Mouse (Mus musculus) thymus, adult 2 months (tissue): ENCODE measurements around the gene Pus3. TPM values are rescaled to one million over a fixed set of nuclear protein-coding genes. Genes with fewer than 3 reads are reported as not detected.

Source experiments
- DNase-seq: peaks from one replicate; pipeline ENCODE4 v3.0.0; 2021
- H3K27ac ChIP-seq: fragments of 200-500 bp; 2 replicates; pipeline ENCODE4 v1.5.1; 2012; ENCODE audit warnings: low read length, control low read depth; ENCODE audit not compliant: control insufficient read depth, insufficient read depth
- H3K27me3 ChIP-seq: fragments of 200-500 bp; 2 replicates; pipeline ENCODE4 v1.6.1; 2012; ENCODE audit warnings: mild to moderate bottlenecking, low read length, moderate library complexity, mixed read lengths; ENCODE audit not compliant: control insufficient read depth, insufficient read depth
- H3K36me3 ChIP-seq: fragments of 200-500 bp; 2 replicates; pipeline ENCODE4 v1.6.1; 2012; ENCODE audit warnings: mild to moderate bottlenecking, low read length, moderate library complexity; ENCODE audit not compliant: control insufficient read depth, insufficient read depth
- H3K4me1 ChIP-seq: fragments of 200-500 bp; replicated peaks from 2 replicates; pipeline ENCODE4 v1.6.1; 2012; ENCODE audit warnings: low read length; ENCODE audit not compliant: control insufficient read depth, insufficient read depth
- H3K4me3 ChIP-seq: fragments of 200-500 bp; 2 replicates; pipeline ENCODE4 v1.5.1; 2012; ENCODE audit warnings: mild to moderate bottlenecking, low read length, control low read depth, moderate library complexity; ENCODE audit not compliant: control insufficient read depth, insufficient read depth
- CTCF ChIP-seq: fragments of 200-500 bp; IDR thresholded peaks from 2 replicates; pipeline ENCODE4 v1.5.1; 2012; ENCODE audit warnings: mild to moderate bottlenecking, control low read depth, low read length, moderate library complexity, borderline replicate concordance; ENCODE audit not compliant: control insufficient read depth, poor library complexity, insufficient read depth; ENCODE audit errors: extremely low read depth
- POLR2A ChIP-seq: fragments of 200-500 bp; IDR thresholded peaks from 2 replicates; pipeline ENCODE4 v1.6.1; 2012; ENCODE audit warnings: mild to moderate bottlenecking, low read length, control low read depth, moderate library complexity; ENCODE audit not compliant: control insufficient read depth, poor library complexity, insufficient read depth; ENCODE audit errors: extremely low read depth
- WGBS: fragments of 180-500 bp; shearing (Covaris S2); methylation state at CpG from one replicate; pipeline ENCODE4 v1.1.7; 2018; 5-methylcytosine and 5-hydroxymethylcytosine counted together
- polyA plus RNA-seq: library from polyadenylated mRNA; depleted of rRNA; stranded (reverse); fragments of >200 nt; gene quantifications from 2 replicates; pipeline ENCODE4 v1.2.3, GENCODE M21; 2012

Gene Pus3
- polyA plus RNA-seq, 1 experiment: 6.1 TPM

- WGBS: 94% methylated on average over 2 of the region's 2 CpGs
- Histone ChIP-seq H3K27ac (no peak overlapping the region), H3K4me3 (no peak overlapping the region), H3K36me3 (no peaks in the 10 kb centered on the region), H3K27me3 (no peaks in the 10 kb centered on the region), H3K4me1 (0 out of 2 replicates have a peak, but pooled peaks cover 3% of the 10 kb centered on the region)
- TF ChIP-seq POLR2A (no peak), CTCF (no peak)
- no peak for DNase-seq
Observed at GRCm38 (mm10) chr9:35544666-35545065, 13.7 kb upstream of the Pus3 start.

GRCm38 (mm10) chr9:35545704-35546103 lies 12.7 kb upstream of the Pus3 start:
- WGBS: 86% methylated on average over 12 of the region's 12 CpGs
- Histone ChIP-seq H3K27me3 (no peaks in the 10 kb centered on the region), H3K36me3 (no peaks in the 10 kb centered on the region), H3K4me3 (no peak overlapping the region), H3K27ac (no peak overlapping the region), H3K4me1 (0 out of 2 replicates have a peak, but pooled peaks cover 3% of the 10 kb centered on the region)
- no peak for TF ChIP-seq POLR2A
- TF ChIP-seq CTCF: no peak
- no peak for DNase-seq

- Histone ChIP-seq H3K4me1 (0 out of 2 replicates have a peak, but pooled peaks cover 3% of the 10 kb centered on the region), H3K36me3 (no peaks in the 10 kb centered on the region), H3K4me3 (peak overlapping the region; percentile 28; the same call in 1 of the 2 replicates), H3K27ac (no peak overlapping the region), H3K27me3 (no peaks in the 10 kb centered on the region)
- DNase-seq: no peak
- TF ChIP-seq POLR2A (no peak), CTCF (no peak)
- 9% methylated on average over 9 of the region's 9 CpGs for WGBS
Observed at GRCm38 (mm10) chr9:35546745-35547144, 11.7 kb upstream of the Pus3 start.

GRCm38 (mm10) chr9:35548455-35548854 lies 9.9 kb upstream of the Pus3 start:
- Histone ChIP-seq H3K4me1 (0 out of 2 replicates have a peak, but pooled peaks cover 3% of the 10 kb centered on the region), H3K27me3 (no peaks in the 10 kb centered on the region), H3K36me3 (no peaks in the 10 kb centered on the region), H3K4me3 (no peak overlapping the region), H3K27ac (no peak overlapping the region)
- no peak for DNase-seq
- WGBS: 95% methylated on average over 9 of the region's 9 CpGs
- TF ChIP-seq POLR2A (no peak), CTCF (no peak)

GRCm38 (mm10) chr9:35556494-35557102 lies 1.8 kb upstream of the Pus3 start:
- no peak overlapping the region for H3K4me3 ChIP-seq
- DNase-seq: no peak
- TF ChIP-seq POLR2A (no peak), CTCF (no peak)
- no peak overlapping the region for H3K27ac ChIP-seq
- peaks cover 9% of the 10 kb centered on the region for H3K27me3 ChIP-seq
- peaks cover 5% of the 10 kb centered on the region for H3K36me3 ChIP-seq
- H3K4me1 ChIP-seq: 0 out of 2 replicates have a peak, but pooled peaks cover 3% of the 10 kb centered on the region
- WGBS: 76% methylated on average over 12 of the region's 12 CpGs

- H3K27ac ChIP-seq: no peak overlapping the region
Observed at GRCm38 (mm10) chr9:35559009-35559890, 855 bp downstream of the Pus3 start.

More at GRCm38 (mm10) chr9:35559009-35559890, 855 bp downstream of the Pus3 start:
- TF ChIP-seq CTCF (no peak), POLR2A (peak; percentile 63; the same call in 1 of the 2 replicates)
- Histone ChIP-seq H3K4me3 (peak overlapping the region; percentile 44), H3K36me3 (peaks cover 10% of the 10 kb centered on the region), H3K27me3 (peaks cover 9% of the 10 kb centered on the region), H3K4me1 (0 out of 2 replicates have a peak, but pooled peaks cover 3% of the 10 kb centered on the region)
- 1% methylated on average over 31 of the region's 31 CpGs for WGBS
- DNase-seq: peak; percentile 86
